Mouse (Mus musculus) C2C12 (cell line): ENCODE results near the gene Smchd1. TPM values are rescaled to one million over a fixed set of nuclear protein-coding genes. Genes with fewer than 3 reads are reported as not detected.
"Not testable (repeated sequence)": the region's sequence is repeated elsewhere in the genome, so short reads cannot be mapped to it uniquely, and the experiment has no call there.

ENCODE experiments used
- H3K27me3 ChIP-seq: one replicate; pipeline ENCODE4 v1.6.1; 2011; ENCODE audit not compliant: control insufficient read depth, insufficient read depth, insufficient read length
- H3K36me3 ChIP-seq: one replicate; pipeline ENCODE4 v1.6.1; 2011; ENCODE audit not compliant: control insufficient read depth, insufficient read depth
- H3K4me3 ChIP-seq: one replicate; pipeline ENCODE4 v1.5.1; 2011; ENCODE audit warnings: mild to moderate bottlenecking, control low read depth; ENCODE audit not compliant: poor library complexity, insufficient read depth, severe bottlenecking
- H3K79me2 ChIP-seq: one replicate; pipeline ENCODE4 v1.6.1; 2011; ENCODE audit not compliant: control insufficient read depth, insufficient read depth
- H3K79me3 ChIP-seq: one replicate; pipeline ENCODE4 v1.6.1; 2011; ENCODE audit warnings: low read depth, control low read depth
- H3ac ChIP-seq: one replicate; pipeline ENCODE3; 2011; ENCODE audit warnings: low read depth; ENCODE audit not compliant: control insufficient read depth, insufficient read length
- CEBPB ChIP-seq: IDR thresholded peaks from one replicate; pipeline ENCODE4 v1.6.1; 2011; ENCODE audit warnings: low read depth, mild to moderate bottlenecking, control low read depth, moderate library complexity
- CTCF ChIP-seq: IDR thresholded peaks from one replicate; pipeline ENCODE4 v1.5.1; 2011; ENCODE audit not compliant: control insufficient read depth, insufficient read depth, insufficient read length
- FOSL1 ChIP-seq: IDR thresholded peaks from one replicate; pipeline ENCODE4 v1.8.0; 2011; ENCODE audit warnings: mild to moderate bottlenecking, low read length; ENCODE audit not compliant: poor library complexity, insufficient read depth, severe bottlenecking
- MAX ChIP-seq: IDR thresholded peaks from one replicate; pipeline ENCODE4 v1.6.1; 2011; ENCODE audit warnings: mild to moderate bottlenecking, control low read depth
- MYOD1 ChIP-seq: IDR thresholded peaks from one replicate; pipeline ENCODE4 v1.6.1; 2011; ENCODE audit warnings: low read depth; ENCODE audit not compliant: control insufficient read depth, insufficient read length
- MYOG ChIP-seq: IDR thresholded peaks from one replicate; pipeline ENCODE4 v1.6.1; 2011; ENCODE audit not compliant: control insufficient read depth, insufficient read length; ENCODE audit errors: extremely low read depth
- USF1 ChIP-seq: IDR thresholded peaks from one replicate; pipeline ENCODE4 v1.6.1; 2011; ENCODE audit warnings: low read depth, mild to moderate bottlenecking, control low read depth, moderate library complexity
- polyA plus RNA-seq: library from polyadenylated mRNA; unstranded; fragments of >200 nt; fragmentation: generic; extraction: Trizol; gene quantifications from one replicate; pipeline ENCODE4 v1.2.1, GENCODE M21; 2012; ENCODE audit warnings: missing spikeins

Gene Smchd1
- polyA plus RNA-seq, 1 experiment = 12.7 TPM

DNA sequence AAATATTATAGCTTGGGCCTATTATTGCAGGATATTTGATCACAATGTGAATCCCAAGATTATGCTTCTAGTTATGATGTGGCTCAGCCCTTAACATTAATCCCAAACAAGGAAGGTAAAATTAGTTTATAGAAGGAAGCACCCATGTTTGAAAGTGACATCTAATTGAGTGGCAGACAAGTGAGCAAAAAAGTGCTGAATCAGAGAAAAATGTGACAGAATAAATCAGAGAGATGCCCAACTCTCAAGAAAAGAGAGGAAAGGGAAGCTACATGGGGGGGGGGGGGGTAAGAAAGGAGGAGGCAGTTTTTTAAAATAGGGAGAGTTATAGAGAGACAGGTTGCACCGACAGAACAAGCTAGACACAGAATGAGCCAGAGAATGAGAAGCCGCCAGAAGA, 3.9 kb downstream of the Smchd1 start:
- Histone ChIP-seq H3K27me3 (no peaks in the 10 kb centered on the region), H3K36me3 (peaks cover 6% of the 10 kb centered on the region), H3K79me2 (peaks cover 89% of the 10 kb centered on the region), H3ac (no peak overlapping the region), H3K79me3 (peaks cover 86% of the 10 kb centered on the region), H3K4me3 (no peak overlapping the region)
- TF ChIP-seq CEBPB (no peak), CTCF (no peak), FOSL1 (no peak), MYOD1 (no peak), MAX (no peak), USF1 (no peak), MYOG (no peak)

DNA sequence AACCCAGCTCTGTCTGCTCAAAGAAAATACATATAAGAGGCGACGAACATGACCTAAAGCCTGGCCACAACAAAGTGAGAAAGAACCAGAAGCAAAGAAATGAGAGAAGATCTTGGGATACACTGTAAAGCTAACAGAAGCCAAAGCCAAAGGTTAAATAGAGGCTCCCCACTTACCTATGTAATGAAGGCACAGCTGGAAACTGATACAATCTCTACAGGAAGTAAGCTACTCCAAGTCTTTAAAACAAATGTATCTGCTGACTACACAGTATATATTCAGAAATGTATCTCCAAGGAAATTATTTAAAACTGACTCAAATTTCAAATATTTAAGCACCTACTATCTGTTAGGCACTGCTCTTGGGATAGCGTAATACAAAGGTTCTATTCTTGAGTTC, 14.8 kb downstream of the Smchd1 start:
- Histone ChIP-seq H3K4me3 (no peak overlapping the region), H3ac (no peak overlapping the region), H3K79me2 (peaks cover 96% of the 10 kb centered on the region), H3K79me3 (peaks cover 58% of the 10 kb centered on the region), H3K27me3 (no peaks in the 10 kb centered on the region), H3K36me3 (peaks cover 60% of the 10 kb centered on the region)
- TF ChIP-seq CTCF = no peak
- TF ChIP-seq USF1 = no peak
- TF ChIP-seq MAX = no peak

DNA sequence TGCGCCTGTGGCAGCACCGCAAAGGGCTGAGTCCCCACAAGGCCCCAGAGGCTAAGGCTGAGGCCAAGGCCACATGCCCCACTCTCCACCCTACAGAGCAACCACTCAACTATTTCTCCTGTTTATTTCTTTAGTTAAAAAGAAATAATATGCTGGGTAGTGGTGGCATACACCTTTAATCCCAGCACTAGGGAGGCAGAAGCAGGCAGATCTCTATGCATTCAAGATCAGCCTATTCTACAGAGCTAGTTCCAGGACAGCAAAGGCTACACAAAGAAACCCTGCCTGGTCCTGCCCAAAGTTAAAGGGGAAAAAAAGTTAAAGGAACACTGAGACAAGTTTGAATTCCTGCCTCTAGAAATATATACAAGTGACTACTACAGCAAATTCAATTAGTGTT, 15.3 kb downstream of the Smchd1 start, which contains the start of gene Gm4707:
Gene Gm4707 (minus strand): TSS at position 101 of the 400 bp plus-strand sequence.
- Histone ChIP-seq H3ac (no peak within 1 kb of the TSS), H3K36me3 (peaks cover 60% of the 10 kb centered on the region), H3K79me3 (peaks cover 56% of the 10 kb centered on the region), H3K27me3 (no peaks in the 10 kb centered on the region), H3K79me2 (peaks cover 91% of the 10 kb centered on the region), H3K4me3 (no peak within 1 kb of the TSS)
- TF ChIP-seq MYOG (no peak), USF1 (no peak), MYOD1 (no peak), CTCF (no peak), MAX (no peak)

DNA sequence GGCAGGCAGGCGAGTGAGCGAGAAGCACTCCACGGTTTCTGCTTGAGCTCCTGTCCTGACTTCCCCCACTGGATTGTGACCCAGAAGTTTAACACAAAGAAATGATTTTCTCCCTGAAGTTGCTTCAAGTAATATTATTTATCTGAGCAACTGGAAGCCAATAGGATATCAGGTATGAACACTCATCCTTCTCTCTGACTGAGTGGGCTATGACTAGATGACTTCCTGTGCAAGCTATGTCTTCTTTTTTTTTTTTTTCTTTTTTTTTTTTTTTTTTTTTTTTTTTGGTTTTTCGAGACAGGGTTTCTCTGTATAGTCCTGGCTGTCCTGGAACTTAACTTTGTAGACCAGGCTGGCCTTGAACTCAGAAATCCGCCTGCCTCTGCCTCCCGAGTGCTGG, 17.8 kb downstream of the Smchd1 start:
- Histone ChIP-seq H3K36me3 (peaks cover 61% of the 10 kb centered on the region), H3K79me2 (peaks cover 84% of the 10 kb centered on the region), H3K79me3 (peaks cover 48% of the 10 kb centered on the region)
- not testable (repeated sequence) for H3K4me3 ChIP-seq, H3ac ChIP-seq, H3K27me3 ChIP-seq

DNA sequence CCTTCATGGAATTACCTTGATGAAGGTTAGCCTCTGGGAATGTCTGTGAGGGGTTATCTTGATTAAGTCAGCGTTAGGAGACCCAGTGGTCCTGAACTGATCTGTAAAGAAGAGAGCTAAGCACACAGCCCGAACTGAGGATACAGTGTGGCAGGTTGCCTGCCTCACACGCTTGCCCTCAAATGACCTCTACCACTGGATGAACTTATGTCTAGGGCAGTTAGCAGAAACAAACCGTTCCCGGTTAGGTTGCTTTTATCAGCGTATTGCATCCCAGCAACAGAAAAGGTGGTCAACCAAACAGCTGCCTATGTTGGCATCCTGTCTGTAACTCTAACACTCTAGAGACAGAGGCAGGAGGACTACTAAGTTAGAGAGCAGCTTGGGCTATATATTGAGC, 30.0 kb downstream of the Smchd1 start:
- H3K27me3 ChIP-seq = no peaks in the 10 kb centered on the region
- peaks cover 75% of the 10 kb centered on the region for H3K36me3 ChIP-seq
- no peak overlapping the region for H3ac ChIP-seq
- TF ChIP-seq CEBPB = no peak
- no peak for TF ChIP-seq MYOG
- TF ChIP-seq MAX = no peak
- TF ChIP-seq MYOD1 = no peak
- no peak for TF ChIP-seq FOSL1
- no peak for TF ChIP-seq CTCF
- no peak for TF ChIP-seq USF1
- H3K4me3 ChIP-seq = no peak overlapping the region
- H3K79me3 ChIP-seq = peaks cover 11% of the 10 kb centered on the region
- peaks cover 59% of the 10 kb centered on the region for H3K79me2 ChIP-seq

DNA sequence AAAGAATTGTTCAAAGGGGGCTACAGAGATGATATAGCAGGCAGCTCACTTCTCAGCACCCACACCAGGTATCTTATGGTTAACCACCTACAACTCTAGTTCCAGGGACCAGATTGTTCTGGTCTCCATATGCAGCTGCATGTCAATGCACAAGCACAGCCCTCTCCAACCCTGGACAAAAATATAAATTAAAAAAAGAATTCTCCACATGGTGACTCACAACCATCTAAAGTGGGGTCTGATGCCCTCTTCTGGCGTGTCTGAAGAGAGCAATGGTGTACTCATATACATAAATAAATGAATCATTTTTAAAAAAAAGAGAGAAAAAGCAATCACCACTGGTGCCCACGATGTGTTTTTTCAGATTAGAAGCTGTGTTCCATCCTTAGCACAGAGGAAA, 30.4 kb downstream of the Smchd1 start:
- H3ac ChIP-seq = no peak overlapping the region
- H3K79me3 ChIP-seq = peaks cover 15% of the 10 kb centered on the region
- H3K27me3 ChIP-seq = no peaks in the 10 kb centered on the region
- no peak for TF ChIP-seq USF1
- TF ChIP-seq MYOD1 = no peak
- TF ChIP-seq CEBPB = no peak
- no peak for TF ChIP-seq MYOG
- TF ChIP-seq CTCF = no peak
- no peak for TF ChIP-seq MAX
- TF ChIP-seq FOSL1 = no peak
- peaks cover 54% of the 10 kb centered on the region for H3K79me2 ChIP-seq
- H3K36me3 ChIP-seq = peaks cover 79% of the 10 kb centered on the region
- no peak overlapping the region for H3K4me3 ChIP-seq

DNA sequence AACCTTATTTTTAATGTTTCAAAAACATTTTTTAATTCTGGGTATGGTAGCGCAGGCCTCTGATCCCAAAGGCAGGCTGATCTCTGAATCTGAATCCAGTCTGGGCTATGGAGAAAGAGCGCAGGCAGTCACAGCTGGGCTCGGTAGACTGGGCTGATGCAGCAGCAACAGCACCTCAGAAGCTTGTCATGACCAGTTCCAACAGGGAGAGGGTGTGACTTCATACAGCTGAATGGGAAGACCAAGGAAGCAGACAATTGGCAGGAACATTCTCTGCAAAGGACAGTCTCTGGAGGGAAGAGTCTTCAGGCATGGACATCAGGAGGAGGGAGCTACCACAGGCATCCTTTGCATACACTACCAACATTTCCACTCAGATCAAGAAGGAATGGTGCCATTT, 31.0 kb downstream of the Smchd1 start:
- H3K4me3 ChIP-seq = no peak overlapping the region
- peaks cover 11% of the 10 kb centered on the region for H3K79me3 ChIP-seq
- H3K27me3 ChIP-seq = no peaks in the 10 kb centered on the region
- H3K36me3 ChIP-seq = peaks cover 77% of the 10 kb centered on the region
- H3K79me2 ChIP-seq = peaks cover 48% of the 10 kb centered on the region
- H3ac ChIP-seq = no peak overlapping the region
- TF ChIP-seq FOSL1 (no peak), CTCF (no peak)
